Mouse (Mus musculus) gastrocnemius, adult 8-10 months (tissue): ENCODE measurements around the gene Dus3l. TPM values are rescaled to one million over a fixed set of nuclear protein-coding genes. Genes with fewer than 3 reads are reported as not detected.

Experiments
- DNase-seq, 2 experiments: peaks; one replicate each; pipeline ENCODE4 v3.0.0; 2022; ENCODE audit warnings: low spot score in 2 of 2
- total RNA-seq, 4 experiments: library from RNA; stranded (reverse); gene quantifications; 2 replicates each; pipeline ENCODE4 v1.2.4; 2022

Dus3l gene
- total RNA-seq, 4 experiments from 2014 or later, result 12.6 to 17.4 (median 15.4) TPM

- no peak for DNase-seq
Measured at GRCm38 (mm10) chr17:56754271-56755185, 10.0 kb upstream of the Dus3l start.

- no peak for DNase-seq
Measured at GRCm38 (mm10) chr17:56756703-56757399, 7.7 kb upstream of the Dus3l start.

GRCm38 (mm10) chr17:56757416-56758123, 7.0 kb upstream of the Dus3l start, which contains the start of gene Nrtn:
Nrtn (minus strand) TSS chr17:56757530.
- peak; percentile 67 to 69 for DNase-seq

GRCm38 (mm10) chr17:56758132-56758531, 6.4 kb upstream of the Dus3l start:
- peak; percentile 71 to 81 for DNase-seq

GRCm38 (mm10) chr17:56759261-56759660, 5.3 kb upstream of the Dus3l start:
- DNase-seq, result no peak

- DNase-seq, result no peak
Measured at GRCm38 (mm10) chr17:56761077-56761476, 3.5 kb upstream of the Dus3l start.

GRCm38 (mm10) chr17:56761991-56762410, 2.6 kb upstream of the Dus3l start:
- DNase-seq, result peak; percentile 66 to 80

GRCm38 (mm10) chr17:56762769-56763731, 1.5 kb upstream of the Dus3l start:
- DNase-seq, result no peak

- DNase-seq, result no peak
Measured at GRCm38 (mm10) chr17:56763741-56764250, 761 bp upstream of the Dus3l start.

- DNase-seq, result no peak
Measured at GRCm38 (mm10) chr17:56765431-56765830, 874 bp downstream of the Dus3l start.

- DNase-seq, result no peak
Measured at GRCm38 (mm10) chr17:56766631-56767405, 2.3 kb downstream of the Dus3l start.

GRCm38 (mm10) chr17:56767531-56768135, 3.1 kb downstream of the Dus3l start:
- DNase-seq, result no peak

- DNase-seq, result no peak
Measured at GRCm38 (mm10) chr17:56768941-56769340, 4.4 kb downstream of the Dus3l start.

GRCm38 (mm10) chr17:56769950-56770349, 5.4 kb downstream of the Dus3l start, which contains the start of gene Prr22:
Prr22 (plus strand) TSS chr17:56770250.
- DNase-seq, result no peak

GRCm38 (mm10) chr17:56777568-56777967, 13.0 kb downstream of the Dus3l start:
- DNase-seq, result no peak

GRCm38 (mm10) chr17:56778779-56779362, 14.3 kb downstream of the Dus3l start:
- no peak for DNase-seq

GRCm38 (mm10) chr17:56780291-56780978, 15.9 kb downstream of the Dus3l start:
- no peak for DNase-seq

- DNase-seq, result no peak
Measured at GRCm38 (mm10) chr17:56788886-56789285, 24.3 kb downstream of the Dus3l start.
